Mouse (Mus musculus) CH12.LX (cell line): ENCODE data around the gene 4930469K13Rik. TPM values are rescaled to one million over a fixed set of nuclear protein-coding genes. Genes with fewer than 3 reads are reported as not detected.

Experiments used
- DNase-seq: peaks from one replicate; pipeline ENCODE4 v3.0.0-alpha.2; 2013; ENCODE audit errors: extremely low read depth
- H3K27ac ChIP-seq: 2 replicates; pipeline ENCODE4 v1.5.1; 2012; ENCODE audit warnings: low read depth, mild to moderate bottlenecking, control low read depth, moderate library complexity; ENCODE audit not compliant: insufficient read depth
- H3K27me3 ChIP-seq: replicated peaks from 2 replicates; pipeline ENCODE3; 2012; ENCODE audit warnings: inconsistent platforms
- H3K36me3 ChIP-seq, 2 experiments: replicated peaks in 1 of 2; 2 replicates each; pipeline versions ENCODE3 to v1.6.1; 2012; ENCODE audit warnings: inconsistent platforms in 1 of 2, low read length in 1 of 2, mild to moderate bottlenecking in 1 of 2, mixed read lengths in 1 of 2, moderate library complexity in 1 of 2; ENCODE audit not compliant: control insufficient read depth in 1 of 2, insufficient read depth in 1 of 2
- H3K4me1 ChIP-seq, 2 experiments: 2 replicates each; pipeline ENCODE4 v1.6.1; 2012; ENCODE audit warnings: inconsistent platforms in 1 of 2, moderate library complexity in 1 of 2; ENCODE audit not compliant: insufficient read depth in 2 of 2, control insufficient read depth in 1 of 2
- H3K4me2 ChIP-seq: 2 replicates; pipeline ENCODE4 v1.6.1; 2012; ENCODE audit warnings: low read depth, mild to moderate bottlenecking, control low read depth; ENCODE audit not compliant: poor library complexity, insufficient read depth, severe bottlenecking
- H3K4me3 ChIP-seq, 3 experiments: fragments of 150-350 bp in 1 of 3; sonication (generic) in 1 of 3; replicated peaks in 1 of 3; 2 replicates each; pipeline versions ENCODE3 to v1.5.1; 2011 to 2012; ENCODE audit warnings: low read depth in 2 of 3, low read length in 2 of 3, mild to moderate bottlenecking in 2 of 3, moderate library complexity in 2 of 3, control low read depth in 1 of 3, improper control_type of control experiment in 1 of 3, inconsistent platforms in 1 of 3, mixed read lengths in 1 of 3; ENCODE audit not compliant: poor library complexity in 1 of 3
- H3K79me2 ChIP-seq: replicated peaks from 2 replicates; pipeline ENCODE4 v1.6.1; 2012; ENCODE audit warnings: mild to moderate bottlenecking, moderate library complexity; ENCODE audit not compliant: control insufficient read depth, poor library complexity, insufficient read depth, severe bottlenecking; ENCODE audit errors: extremely low read depth
- H3K9ac ChIP-seq: 2 replicates; pipeline ENCODE4 v1.6.1; 2012; ENCODE audit warnings: low read depth, mild to moderate bottlenecking, control low read depth, moderate library complexity; ENCODE audit not compliant: insufficient read depth
- H3K9me3 ChIP-seq: replicated peaks from 2 replicates; pipeline ENCODE3; 2012; ENCODE audit warnings: low read length, inconsistent platforms, mixed read lengths
- BHLHE40 ChIP-seq: IDR thresholded peaks from 2 replicates; pipeline ENCODE4 v1.6.1; 2011; ENCODE audit warnings: mild to moderate bottlenecking, low read depth, low read length, improper control_type of control experiment
- CHD2 ChIP-seq: IDR thresholded peaks from 2 replicates; pipeline ENCODE4 v1.6.1; 2011; ENCODE audit warnings: low read length, improper control_type of control experiment
- CTCF ChIP-seq, 2 experiments: IDR thresholded peaks in 1 of 2; conservative IDR thresholded peaks in 1 of 2; 2 replicates each; pipeline ENCODE4 v1.5.1; 2011 to 2012; ENCODE audit warnings: low read depth in 2 of 2, low read length in 2 of 2, improper control_type of control experiment in 1 of 2, inconsistent platforms in 1 of 2, mild to moderate bottlenecking in 1 of 2, moderate library complexity in 1 of 2
- ELF1 ChIP-seq: IDR thresholded peaks from 2 replicates; pipeline ENCODE4 v1.6.1; 2014; ENCODE audit warnings: low read depth, mild to moderate bottlenecking, inconsistent platforms, low read length, improper control_type of control experiment
- EP300 ChIP-seq: IDR thresholded peaks from 2 replicates; pipeline ENCODE4 v1.6.1; 2011; ENCODE audit warnings: low read length, improper control_type of control experiment
- JUND ChIP-seq: conservative IDR thresholded peaks from 2 replicates; pipeline ENCODE4 v1.6.1; 2011; ENCODE audit warnings: low read depth, low read length, improper control_type of control experiment
- KAT2A ChIP-seq: IDR thresholded peaks from 2 replicates; pipeline ENCODE4 v1.6.1; 2012; ENCODE audit warnings: low read length, improper control_type of control experiment, inconsistent platforms; ENCODE audit not compliant: insufficient replicate concordance
- MAFK ChIP-seq: IDR thresholded peaks from 2 replicates; pipeline ENCODE4 v1.6.1; 2011; ENCODE audit warnings: low read length, improper control_type of control experiment; ENCODE audit not compliant: insufficient replicate concordance
- MAZ ChIP-seq: IDR thresholded peaks from 2 replicates; pipeline ENCODE4 v1.6.1; 2012; ENCODE audit warnings: low read depth, mild to moderate bottlenecking, inconsistent platforms, low read length, improper control_type of control experiment, moderate library complexity
- NELFE ChIP-seq: IDR thresholded peaks from 2 replicates; pipeline ENCODE4 v1.6.1; 2011; ENCODE audit warnings: low read depth, low read length, improper control_type of control experiment
- POLR2AphosphoS2 ChIP-seq: IDR thresholded peaks from 2 replicates; pipeline ENCODE4 v1.6.1; 2011; ENCODE audit warnings: low read depth, low read length, improper control_type of control experiment
- RAD21 ChIP-seq: IDR thresholded peaks from 2 replicates; pipeline ENCODE4 v1.6.1; 2011; ENCODE audit warnings: low read depth, mild to moderate bottlenecking, low read length, improper control_type of control experiment, moderate library complexity
- RCOR1 ChIP-seq: conservative IDR thresholded peaks from 2 replicates; pipeline ENCODE4 v1.6.1; 2012; ENCODE audit warnings: low read depth, mild to moderate bottlenecking, inconsistent platforms, low read length, improper control_type of control experiment
- SIN3A ChIP-seq: IDR thresholded peaks from 2 replicates; pipeline ENCODE4 v1.6.1; 2012; ENCODE audit warnings: low read length, improper control_type of control experiment, inconsistent platforms
- TBP ChIP-seq: conservative IDR thresholded peaks from 2 replicates; pipeline ENCODE4 v1.6.1; 2011; ENCODE audit warnings: low read depth, low read length, improper control_type of control experiment
- TCF12 ChIP-seq: IDR thresholded peaks from 2 replicates; pipeline ENCODE4 v1.6.1; 2014; ENCODE audit warnings: low read depth, mild to moderate bottlenecking, inconsistent platforms, low read length, improper control_type of control experiment
- ZC3H11A ChIP-seq: IDR thresholded peaks from 2 replicates; pipeline ENCODE4 v1.6.1; 2012; ENCODE audit warnings: low read depth, mild to moderate bottlenecking, inconsistent platforms, low read length, improper control_type of control experiment
- ZMIZ1 ChIP-seq: IDR thresholded peaks from 2 replicates; pipeline ENCODE4 v1.6.1; 2012; ENCODE audit warnings: low read depth, mild to moderate bottlenecking, inconsistent platforms, low read length, improper control_type of control experiment
- dilution Hi-C: fragments of 300-500 bp; cut with MboI; formaldehyde crosslinking; loops from 2 replicates; pipeline ENCODE4 v1.14.3; 2020; ENCODE audit warnings: low sequenced_read_pairs; ENCODE audit not compliant: extremely low pct_unique_long_range_greater_than_20kb, extremely low pct_ligation_motif_present
- in situ Hi-C: fragments of 300-500 bp; cut with MboI; formaldehyde crosslinking; loops from 3 replicates; pipeline ENCODE4 v1.14.3; 2019; ENCODE audit warnings: low sequenced_read_pairs, low pct_ligation_motif_present, low pct_unique_long_range_greater_than_20kb, mixed read lengths
- polyA plus RNA-seq: library from polyadenylated mRNA; unstranded; fragments of >175 nt; gene quantifications from 2 replicates; pipeline ENCODE4 v1.2.1, GENCODE M21; 2012; ENCODE audit warnings: low read depth; ENCODE audit not compliant: insufficient read length
- total RNA-seq, 2 experiments: library from RNA; depleted of rRNA; stranded (reverse); fragments of 300-350 nt in 1 of 2; fragments of >200 nt in 1 of 2; gene quantifications; 2 replicates each; pipeline ENCODE4 v1.2.3; 2012 to 2014

The 4930469K13Rik gene
- total and polyA plus RNA-seq, 3 experiments, result not detected

- Histone ChIP-seq H3K9ac (no peak overlapping the region), H3K27me3 (no peaks in the 10 kb centered on the region), H3K4me3 (no peak overlapping the region), H3K79me2 (no peaks in the 10 kb centered on the region), H3K4me1 (peaks cover 0 to 10% of the 10 kb centered on the region in 2 experiments; a peak in 2 of 4 replicates), H3K36me3 (no peaks in the 10 kb centered on the region), H3K9me3 (no peaks in the 10 kb centered on the region), H3K27ac (no peak overlapping the region), H3K4me2 (no peak overlapping the region)
- dilution Hi-C loops (no loop called here), in situ Hi-C loops (no loop called here)
- no peak for TF ChIP-seq RCOR1
- 0 out of 2 replicates have a peak, but pooled peaks have one; percentile 18 for TF ChIP-seq EP300
- DNase-seq, result peak; percentile 6
These were observed 13.6 kb upstream of the 4930469K13Rik start for GRCm38 (mm10) chr11:34111940-34112339.

- in situ Hi-C loops (no loop called here), dilution Hi-C loops (no loop called here)
- Histone ChIP-seq H3K4me2 (no peak overlapping the region), H3K4me1 (0 out of 4 replicates have a peak, but pooled peaks cover 0 to 6% of the 10 kb centered on the region in 2 experiments)
- TF ChIP-seq ZC3H11A, result no peak
- no peak for TF ChIP-seq CTCF (conservative IDR thresholded peaks at IDR 0.05 in 1 of 2, IDR thresholded peaks at IDR 0.05 in 1 of 2; ENCODE audit: low read depth in 2 of 2, low read length in 2 of 2)
- TF ChIP-seq NELFE, result no peak
- TF ChIP-seq JUND, result no peak
- TF ChIP-seq BHLHE40, result no peak
- TF ChIP-seq CHD2, result no peak
- TF ChIP-seq TCF12, result no peak
- TF ChIP-seq TBP, result no peak
- no peak for TF ChIP-seq ZMIZ1
- TF ChIP-seq EP300, result no peak
- TF ChIP-seq POLR2AphosphoS2, result no peak
- TF ChIP-seq, all 38 proteins: peak for 0
- Histone ChIP-seq H3K9me3 (no peaks in the 10 kb centered on the region), H3K9ac (no peak overlapping the region), H3K79me2 (no peaks in the 10 kb centered on the region), H3K27me3 (no peaks in the 10 kb centered on the region), H3K4me3 (no peak overlapping the region), H3K27ac (no peak overlapping the region), H3K36me3 (no peaks in the 10 kb centered on the region)
- no peak for DNase-seq
These were observed 10.9 kb upstream of the 4930469K13Rik start for GRCm38 (mm10) chr11:34109260-34109659.

GRCm38 (mm10) chr11:34104919-34105318 lies 6.6 kb upstream of the 4930469K13Rik start:
- H3K27ac ChIP-seq, result no peak overlapping the region
- H3K36me3 ChIP-seq, result no peaks in the 10 kb centered on the region
- H3K4me2 ChIP-seq, result no peak overlapping the region
- in situ Hi-C loops, result no loop called here
- TF ChIP-seq ELF1 (no peak), SIN3A (no peak), MAZ (no peak), MAFK (no peak), RAD21 (no peak), KAT2A (no peak)
- TF ChIP-seq, all 38 proteins: peak for 0
- H3K4me3 ChIP-seq, result no peak overlapping the region
- no peaks in the 10 kb centered on the region for H3K9me3 ChIP-seq
- no peak overlapping the region for H3K9ac ChIP-seq
- no peaks in the 10 kb centered on the region for H3K79me2 ChIP-seq
- DNase-seq, result no peak
- H3K27me3 ChIP-seq, result no peaks in the 10 kb centered on the region
- dilution Hi-C loops, result no loop called here
- H3K4me1 ChIP-seq, result peaks cover 14 to 25% of the 10 kb centered on the region in 2 experiments; a peak in 3 of 4 replicates
